Mouse (Mus musculus) heart, postnatal 10 days (tissue): ENCODE results near the gene Clptm1. TPM values are rescaled to one million over a fixed set of nuclear protein-coding genes. Genes with fewer than 3 reads are reported as not detected.

ENCODE experiments used
- DNase-seq, 2 experiments: peaks; one replicate each; pipeline ENCODE4 v3.0.0; 2021
- intact Hi-C: fragments of 180-260 bp; cut with DNase I; formaldehyde crosslinking; loops from one replicate; pipeline ENCODE4 v1.15.1; 2025
- total RNA-seq, 2 experiments: library from RNA; stranded (reverse); gene quantifications; 2 replicates each; pipeline ENCODE4 v1.2.3; 2021

Clptm1 gene
- total RNA-seq: 100 to 1,000 TPM in 1 of 2 experiments, 10 to 100 TPM in 1; 95.2 to 102 TPM

DNA sequence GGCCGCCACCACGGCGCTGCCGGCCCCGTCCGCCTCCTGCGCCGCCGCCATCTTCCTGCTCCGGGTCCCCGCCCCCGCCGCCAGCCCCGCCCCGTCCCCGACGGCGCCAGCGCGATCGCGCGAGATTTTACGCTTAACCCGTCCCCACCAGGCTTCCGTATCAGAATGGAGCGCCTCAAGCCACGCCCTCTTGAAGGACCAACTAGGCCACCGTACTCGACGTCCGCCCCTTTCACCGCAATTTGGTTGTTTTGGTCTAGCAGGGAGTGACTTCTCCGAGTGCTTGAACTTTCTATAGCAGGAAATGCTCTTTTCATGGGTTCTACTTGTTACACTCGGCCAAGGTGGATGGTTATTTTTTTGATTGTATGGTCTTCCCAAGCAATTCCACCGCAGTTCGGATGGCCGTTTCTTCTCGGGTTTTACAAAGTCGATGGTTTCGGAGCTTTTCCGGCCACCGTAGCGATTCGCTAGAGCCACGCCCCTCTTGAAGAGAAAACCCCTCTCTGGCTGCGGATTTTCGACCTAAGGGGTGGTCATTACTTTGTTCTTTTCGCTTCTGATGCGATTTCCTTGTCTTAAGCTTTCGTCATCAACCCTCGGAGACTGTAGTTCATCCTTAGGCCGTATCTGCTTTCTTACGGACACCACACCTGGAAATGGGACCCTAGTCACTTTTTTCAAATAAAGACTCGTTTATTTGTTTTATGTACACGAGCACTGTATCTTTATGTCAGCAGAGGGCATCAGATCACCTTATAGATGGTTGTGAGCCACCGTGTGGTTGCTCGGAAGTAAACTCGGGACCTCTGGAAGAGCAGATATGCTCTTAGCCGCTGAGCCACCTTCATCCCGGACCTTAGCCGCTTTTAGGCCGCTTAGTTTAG is at the start of gene Clptm1:
TSS of gene Clptm1 (minus strand) at position 79 of the 887 bp plus-strand sequence.
- peak; percentile 98 for DNase-seq
- intact Hi-C loops: no loop called here

DNA sequence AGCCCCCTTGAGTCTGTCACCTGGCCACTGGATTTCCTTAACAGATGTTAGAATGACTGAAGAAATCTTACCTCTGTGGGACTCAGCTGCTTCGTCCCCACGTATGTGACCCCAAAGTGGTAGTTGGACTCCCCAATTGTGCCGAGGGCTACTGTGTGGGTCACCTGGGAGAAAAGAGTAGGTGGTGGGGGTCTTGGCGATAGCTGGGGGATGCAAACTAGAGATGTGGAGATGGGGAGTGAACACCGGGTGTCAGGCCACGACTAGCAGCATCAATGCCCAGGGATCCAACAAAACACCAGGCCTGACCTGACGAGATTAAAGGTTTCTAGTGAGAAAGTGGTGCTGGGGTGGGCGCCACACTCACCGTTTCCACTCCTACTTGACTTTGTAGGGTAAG is 48.8 kb upstream of the Clptm1 start:
- intact Hi-C loops: loop anchor here (1.0 kb wide), 1 partner anchor 44 kb away; no protein-coding TSS in a partner anchor
- no peak for DNase-seq

DNA sequence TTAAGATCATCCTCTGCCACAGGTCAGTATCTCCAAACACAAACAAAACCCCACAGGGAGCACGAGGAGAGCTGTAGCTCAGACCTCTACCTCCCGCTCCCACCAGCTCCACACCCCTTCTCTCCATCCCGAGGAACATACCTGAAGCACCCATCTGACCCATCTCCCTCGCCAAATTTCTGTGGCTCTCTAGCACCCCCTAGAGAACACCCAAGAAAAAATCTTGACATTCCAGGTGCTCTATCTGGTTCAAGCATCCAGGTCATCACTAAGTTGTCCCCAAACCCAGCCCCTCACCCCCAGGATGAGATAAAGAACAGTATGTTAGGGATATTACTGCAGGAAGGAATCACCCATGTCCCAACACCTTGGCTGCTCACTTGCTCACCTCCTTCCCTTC is 48.4 kb upstream of the Clptm1 start:
- intact Hi-C loops: loop anchor here (1.0 kb wide), 1 partner anchor 44 kb away; no protein-coding TSS in a partner anchor
- peak in 1 of 2 experiments; percentile 48 for DNase-seq

DNA sequence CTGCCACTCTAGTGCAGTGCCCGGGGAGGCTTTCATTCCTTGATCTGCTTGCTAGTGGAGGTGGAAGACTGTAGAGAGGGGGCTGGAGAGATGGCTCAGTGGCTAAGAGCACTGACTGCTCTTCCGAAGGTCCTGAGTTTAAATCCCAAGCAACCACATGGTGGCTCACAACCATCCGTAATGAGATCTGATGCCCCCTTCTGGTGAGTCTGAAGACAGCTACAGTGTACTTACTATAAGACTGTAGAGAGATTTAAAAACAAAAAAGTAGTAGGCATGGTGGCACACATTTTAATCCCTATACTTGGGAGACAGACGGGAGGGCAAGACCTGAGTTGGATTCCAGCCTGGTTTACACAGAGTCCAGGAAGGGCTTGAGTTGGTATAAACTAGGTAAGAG is 47.6 kb upstream of the Clptm1 start:
- intact Hi-C loops: no loop called here
- DNase-seq: no peak

DNA sequence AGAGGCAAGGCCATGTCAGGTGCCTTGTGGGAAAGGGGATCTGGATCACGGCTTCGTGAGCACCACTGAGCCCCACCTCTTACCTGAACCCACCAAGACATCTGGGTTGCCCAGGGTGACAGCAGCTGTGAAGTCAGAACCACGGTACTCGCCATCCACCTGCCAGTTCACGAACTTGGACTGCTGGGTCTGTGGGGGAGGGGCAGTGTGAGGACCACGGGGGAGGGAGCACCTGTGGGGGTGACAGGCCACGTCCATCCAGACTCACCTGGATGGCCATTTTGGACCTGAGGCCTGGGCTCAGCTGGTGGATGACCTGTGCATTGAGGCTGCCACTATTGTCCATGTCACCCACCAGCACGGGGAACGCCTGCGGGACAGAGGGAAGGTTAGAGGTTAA is 45.8 kb upstream of the Clptm1 start:
- intact Hi-C loops: no loop called here
- no peak for DNase-seq

DNA sequence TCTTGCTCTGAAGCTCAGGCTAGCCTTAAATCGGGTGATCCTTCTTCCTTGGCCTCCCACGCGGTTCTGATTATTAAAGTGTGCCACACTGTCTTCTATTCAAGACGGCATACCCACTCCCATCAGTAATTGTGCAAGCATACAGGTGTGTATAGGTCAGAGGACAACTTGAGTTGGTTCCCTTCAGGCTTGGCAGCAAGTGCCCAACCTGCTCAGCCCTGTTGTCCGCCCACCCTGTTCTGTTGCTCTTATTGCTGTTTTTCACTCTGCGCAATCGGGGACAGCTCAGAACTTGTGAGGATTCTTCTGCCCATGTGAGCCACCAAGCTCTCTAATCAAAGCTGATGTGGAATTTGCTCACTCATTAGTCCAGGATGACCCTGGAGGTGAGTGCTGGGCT is 40.4 kb upstream of the Clptm1 start:
- intact Hi-C loops: no loop called here
- no peak for DNase-seq

DNA sequence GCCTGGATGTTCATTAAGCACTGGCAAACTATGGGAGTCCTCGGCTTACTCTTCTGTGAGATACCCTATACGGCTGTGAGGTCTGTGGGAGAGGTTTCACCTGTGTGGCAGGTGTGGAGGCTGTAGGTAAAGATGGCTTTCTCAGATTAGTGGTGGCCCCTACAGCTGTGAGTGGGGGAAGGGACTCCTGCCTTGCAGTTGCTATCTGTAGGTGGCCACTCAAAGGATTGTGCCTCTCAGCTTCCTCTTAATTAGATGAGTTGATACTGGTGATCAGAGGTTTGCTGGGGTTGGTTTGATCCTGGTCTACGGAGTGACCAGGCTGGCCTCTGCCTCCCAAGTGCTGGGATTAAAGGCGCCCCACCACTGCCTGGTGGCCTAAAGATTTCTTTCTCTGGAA is 39.6 kb upstream of the Clptm1 start:
- intact Hi-C loops: no loop called here
- DNase-seq: no peak

DNA sequence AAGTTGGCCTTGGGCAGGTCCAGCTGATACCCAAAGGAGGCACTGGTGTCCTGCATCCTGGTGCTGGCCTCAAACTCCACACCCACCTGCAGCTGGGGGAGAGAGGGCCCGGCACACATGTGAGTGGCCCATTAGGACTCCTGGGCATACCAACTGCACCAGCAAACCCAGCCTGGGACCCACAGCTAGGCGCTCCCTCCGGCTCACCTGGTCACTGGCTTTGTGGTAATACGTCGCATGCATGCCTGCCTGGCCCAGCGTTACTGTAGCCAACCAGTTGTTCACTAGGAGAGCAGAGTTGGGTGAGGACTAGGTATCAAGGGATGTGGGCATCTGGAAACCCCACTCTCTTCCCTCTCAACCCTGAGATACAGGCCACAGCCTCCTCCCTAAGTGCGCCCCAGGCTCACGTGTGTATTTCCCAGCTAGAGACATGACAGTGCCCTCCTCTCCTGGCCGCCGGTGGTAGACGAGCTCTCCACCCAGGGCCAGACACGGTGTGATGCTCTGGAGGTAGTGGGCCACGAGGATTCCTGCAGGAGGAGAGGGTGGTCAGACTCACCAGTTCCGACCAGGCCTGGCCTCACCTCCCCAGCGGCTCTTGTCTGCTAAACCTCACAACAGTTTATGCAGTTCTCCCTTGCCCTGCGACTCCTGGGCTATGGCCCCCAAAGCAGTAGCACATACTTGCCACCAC is 38.2 kb upstream of the Clptm1 start:
- no peak for DNase-seq
- intact Hi-C loops: no loop called here

DNA sequence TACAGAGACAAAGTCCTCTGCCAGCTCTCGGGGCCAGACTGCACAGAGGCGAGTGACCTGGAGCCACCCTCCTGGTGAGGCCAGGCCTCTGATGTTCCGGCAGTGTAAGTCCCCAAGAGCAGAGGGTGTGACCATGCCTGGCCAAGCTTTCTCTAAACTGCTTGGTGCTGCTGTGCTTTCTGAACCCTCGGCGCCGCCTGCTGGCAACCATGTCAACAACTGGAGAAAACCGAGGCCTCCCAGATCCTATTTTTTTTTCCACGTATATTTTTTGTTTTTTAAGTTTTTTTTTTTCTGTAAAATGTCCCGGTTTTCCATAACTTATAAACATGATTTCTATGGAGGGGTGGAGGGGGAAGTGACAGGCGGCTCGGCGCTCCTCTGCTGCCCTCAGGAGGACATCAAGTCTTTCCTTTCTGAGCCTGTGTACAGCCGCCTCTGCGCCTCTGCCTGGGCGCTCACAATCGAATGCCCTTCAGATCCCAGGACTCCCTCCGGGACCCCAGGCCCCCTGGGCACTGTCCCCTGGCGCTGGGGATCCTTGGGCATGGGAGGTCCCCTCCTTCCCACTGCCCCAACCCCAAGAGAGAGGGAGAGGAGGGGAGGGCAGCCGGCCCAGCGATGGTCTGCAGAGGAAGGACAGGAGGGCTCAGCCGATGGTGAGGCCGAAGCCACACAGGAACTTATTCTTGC is 36.4 kb upstream of the Clptm1 start:
- peak; percentile 85 to 89 for DNase-seq
- intact Hi-C loops: loop anchor here (1.0 kb wide), 1 partner anchor 32 kb away; no protein-coding TSS in a partner anchor

DNA sequence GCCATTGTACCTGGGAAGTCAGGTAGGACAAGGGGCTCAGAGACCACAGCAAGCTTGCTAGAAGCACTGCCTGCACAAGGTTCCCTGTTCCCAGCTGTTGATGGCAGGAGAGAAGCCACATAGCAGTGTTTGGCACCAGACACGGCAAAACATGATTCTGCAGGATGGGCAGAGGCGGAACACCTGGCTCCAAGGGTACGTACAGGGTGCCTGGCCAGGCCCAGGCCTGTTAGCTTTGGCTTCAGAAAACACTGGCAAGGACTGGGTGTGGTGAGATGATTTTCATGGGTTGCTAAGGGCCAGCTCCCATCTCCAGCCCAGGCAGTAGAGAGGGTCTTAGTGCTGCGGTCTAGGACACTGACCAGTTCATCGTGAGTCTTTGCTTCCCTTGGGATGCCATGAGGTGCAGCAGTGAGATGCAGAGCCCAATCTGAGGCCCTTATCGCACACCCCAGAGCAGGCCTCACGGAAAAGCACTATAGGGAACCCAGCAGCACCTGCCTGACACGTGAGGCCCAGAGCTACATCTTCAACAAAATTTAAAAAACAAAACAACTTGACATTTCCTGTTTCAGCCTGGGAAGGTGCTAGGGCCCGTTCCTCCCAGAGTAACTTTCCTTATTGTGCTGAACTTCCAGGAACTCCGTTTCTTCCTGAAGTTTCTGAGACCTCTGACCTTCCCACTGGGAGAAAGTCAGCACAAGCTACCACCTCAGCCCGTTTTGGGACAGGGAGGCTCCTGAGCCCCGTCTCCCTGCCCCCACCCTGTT is 35.7 kb upstream of the Clptm1 start:
- intact Hi-C loops: loop anchor here (1.0 kb wide), 1 partner anchor 31 kb away; no protein-coding TSS in a partner anchor
- no peak for DNase-seq

DNA sequence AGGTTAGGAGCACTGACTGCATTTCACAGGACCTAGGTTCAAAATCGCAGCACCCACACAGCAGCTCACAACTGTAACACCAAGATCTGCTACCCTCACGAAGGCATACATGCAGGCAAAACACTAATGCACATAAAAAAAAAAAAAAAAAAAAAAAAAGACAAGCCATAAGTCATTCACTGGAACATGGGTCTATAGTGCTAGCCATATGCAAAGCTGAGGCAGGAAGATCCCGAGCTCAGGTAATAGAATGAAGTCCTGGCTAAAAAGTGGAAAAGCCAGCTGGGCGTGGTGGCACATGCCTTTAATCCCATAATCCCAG is 35.0 kb upstream of the Clptm1 start:
- no peak for DNase-seq
- intact Hi-C loops: no loop called here

DNA sequence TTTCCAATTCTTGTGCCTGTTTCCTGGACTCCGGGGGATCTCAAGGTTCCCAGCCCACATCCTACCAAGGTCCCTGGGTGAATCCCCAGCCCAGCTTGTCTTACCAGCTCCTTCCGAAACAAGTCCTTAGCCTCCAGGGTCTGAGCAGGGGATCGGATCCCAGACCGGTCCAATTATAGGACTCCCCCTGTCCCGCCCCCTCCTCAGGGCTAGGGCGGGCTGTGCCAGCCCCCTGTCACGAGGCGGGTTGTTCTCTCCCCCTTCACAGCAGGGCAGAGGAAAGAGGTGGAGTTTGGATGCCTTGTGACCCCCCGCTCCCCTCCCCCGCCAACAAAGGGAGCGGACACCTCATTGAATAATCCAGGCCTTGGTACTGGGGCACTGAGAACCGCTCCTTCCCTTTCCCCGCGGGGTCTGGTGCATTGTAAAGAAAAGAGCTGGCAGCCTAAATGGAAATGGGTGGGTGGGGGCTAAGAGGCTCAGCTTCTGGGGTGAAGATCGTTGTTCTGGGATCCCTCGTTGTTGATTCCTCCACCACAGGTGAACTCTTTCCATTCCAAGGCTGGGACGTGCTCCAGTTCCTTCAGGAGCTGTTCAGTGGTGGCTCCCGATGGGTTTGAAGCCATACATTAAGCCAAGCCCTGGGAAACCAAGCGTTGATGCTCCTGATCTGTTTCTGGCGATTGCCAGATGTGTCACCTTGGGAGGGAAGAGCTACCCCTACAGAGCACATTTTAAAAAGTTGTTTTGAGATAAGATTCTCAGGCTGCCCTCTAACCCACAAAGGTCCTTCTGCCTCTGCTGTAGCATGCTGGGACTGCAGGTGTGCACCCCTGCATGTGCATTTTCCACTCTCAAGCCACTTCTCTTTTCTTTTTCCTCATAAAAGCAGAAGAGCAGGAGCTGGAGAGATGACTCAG is 34.3 kb upstream of the Clptm1 start, which contains the start of gene Apoe:
TSS of gene Apoe (minus strand) at position 282 of the 920 bp plus-strand sequence.
- intact Hi-C loops: no loop called here
- peak; percentile 72 to 74 for DNase-seq

DNA sequence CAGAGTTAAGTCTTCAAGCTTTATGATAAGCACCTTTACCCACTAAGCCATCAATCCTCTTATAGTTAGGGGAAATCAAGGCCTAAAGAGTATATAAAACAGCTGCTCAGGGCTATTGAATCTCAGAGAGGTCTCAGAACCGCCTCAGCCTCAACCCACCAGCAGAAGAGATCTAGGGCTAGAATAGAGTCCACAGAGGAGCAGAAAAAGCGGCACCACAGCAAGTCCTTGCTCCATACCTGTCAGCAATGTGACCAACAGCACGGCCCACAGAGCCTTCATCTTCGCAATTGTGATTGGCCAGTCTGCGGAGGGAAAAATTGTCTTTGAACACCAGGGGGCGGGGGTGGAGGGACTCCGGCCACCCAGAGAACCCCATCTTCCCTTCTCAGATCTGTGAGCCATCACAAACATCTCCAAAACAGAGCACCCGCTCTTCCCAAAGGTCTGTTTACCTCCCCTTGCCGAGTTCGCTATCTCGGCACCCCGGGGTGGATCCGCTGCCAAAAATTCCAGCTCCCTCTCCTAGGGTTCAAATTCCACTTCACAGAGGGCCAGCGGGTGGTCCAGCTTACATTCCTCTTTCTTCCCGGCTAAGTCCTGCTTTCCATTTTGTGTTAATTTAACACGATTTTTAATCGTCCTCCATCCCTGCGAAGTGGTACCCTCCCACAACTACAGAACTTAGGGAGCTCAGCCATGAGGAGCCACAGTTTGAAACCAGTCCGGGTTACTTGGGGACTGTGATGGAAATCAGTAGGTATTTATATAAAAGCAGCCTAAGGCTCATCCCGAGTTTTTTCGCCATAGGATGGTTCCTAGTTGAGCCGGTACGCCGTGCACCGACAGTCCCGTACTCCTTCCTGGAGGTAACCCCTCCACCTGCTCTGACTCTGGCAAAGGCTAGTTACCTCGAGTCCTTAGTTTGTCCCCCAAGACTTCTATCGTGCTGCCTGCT is 33.4 kb upstream of the Clptm1 start:
- intact Hi-C loops: no loop called here
- DNase-seq: no peak

DNA sequence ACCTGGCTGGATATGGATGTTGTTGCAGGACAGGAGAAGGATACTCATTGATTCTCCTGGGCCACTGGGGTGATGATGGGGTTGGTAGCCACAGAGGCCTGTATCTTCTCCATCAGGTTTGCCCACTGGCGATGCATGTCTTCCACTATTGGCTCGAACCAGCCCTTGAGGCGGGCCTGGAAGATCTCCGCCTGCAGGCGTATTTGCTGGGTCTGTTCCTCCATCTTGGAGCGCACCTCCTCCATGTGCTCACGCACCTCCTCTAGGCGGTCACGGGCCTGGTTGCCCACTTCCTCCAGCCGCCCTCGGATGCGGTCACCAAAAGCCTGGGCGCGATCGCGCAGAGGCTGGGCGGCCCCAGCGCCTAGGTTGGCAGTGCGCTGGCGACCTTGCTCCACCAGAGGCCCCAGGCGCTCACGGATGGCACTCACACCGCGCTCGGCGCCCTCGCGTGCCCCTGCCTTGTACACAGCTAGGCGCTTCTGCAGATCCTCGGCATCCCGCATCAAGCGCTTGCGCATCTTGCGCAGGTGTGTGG is 31.6 kb upstream of the Clptm1 start:
- no peak for DNase-seq
- intact Hi-C loops: no loop called here

DNA sequence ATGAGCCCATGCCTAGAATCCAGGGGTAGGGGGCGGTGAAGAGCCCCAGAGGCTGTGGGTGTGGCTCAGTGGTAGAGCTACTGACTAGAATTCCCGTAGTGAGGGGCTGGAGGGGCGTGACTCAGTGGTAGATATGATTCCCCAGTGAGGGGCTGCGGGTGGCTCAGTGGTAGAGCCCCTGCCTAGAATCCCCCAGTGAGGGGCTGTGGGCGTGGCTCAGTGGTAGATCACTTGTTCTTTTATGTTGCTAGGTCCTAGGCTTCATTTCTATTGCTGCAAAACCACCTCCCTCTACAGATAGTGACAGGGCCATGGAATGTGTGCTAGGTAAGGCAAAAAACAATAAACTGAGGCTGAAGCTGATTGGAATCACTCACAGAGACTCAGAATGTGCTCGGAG is 31.0 kb upstream of the Clptm1 start:
- intact Hi-C loops: no loop called here

DNA sequence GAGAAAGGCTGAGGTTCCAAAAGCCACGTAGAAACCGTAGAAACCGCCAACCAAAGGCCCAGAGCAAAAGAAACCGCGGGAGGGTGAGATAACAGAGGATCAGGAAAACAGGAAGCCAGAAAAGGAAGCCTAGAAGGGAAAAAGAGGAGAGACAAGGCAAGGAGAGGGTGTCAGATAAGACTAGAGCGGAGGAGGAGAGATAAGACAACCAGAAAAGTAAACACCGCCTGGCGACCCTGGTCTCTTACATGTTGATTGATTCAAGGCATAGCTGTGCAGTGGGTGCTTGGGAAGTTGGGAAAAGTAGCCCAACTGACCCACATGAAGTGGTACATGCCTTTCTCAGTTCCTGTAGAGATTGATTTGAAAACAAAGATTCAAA is 30.4 kb upstream of the Clptm1 start:
- intact Hi-C loops: no loop called here
- no peak for DNase-seq

More for the DNA sequence above, 31.0 kb upstream of the Clptm1 start:
- no peak for DNase-seq

DNA sequence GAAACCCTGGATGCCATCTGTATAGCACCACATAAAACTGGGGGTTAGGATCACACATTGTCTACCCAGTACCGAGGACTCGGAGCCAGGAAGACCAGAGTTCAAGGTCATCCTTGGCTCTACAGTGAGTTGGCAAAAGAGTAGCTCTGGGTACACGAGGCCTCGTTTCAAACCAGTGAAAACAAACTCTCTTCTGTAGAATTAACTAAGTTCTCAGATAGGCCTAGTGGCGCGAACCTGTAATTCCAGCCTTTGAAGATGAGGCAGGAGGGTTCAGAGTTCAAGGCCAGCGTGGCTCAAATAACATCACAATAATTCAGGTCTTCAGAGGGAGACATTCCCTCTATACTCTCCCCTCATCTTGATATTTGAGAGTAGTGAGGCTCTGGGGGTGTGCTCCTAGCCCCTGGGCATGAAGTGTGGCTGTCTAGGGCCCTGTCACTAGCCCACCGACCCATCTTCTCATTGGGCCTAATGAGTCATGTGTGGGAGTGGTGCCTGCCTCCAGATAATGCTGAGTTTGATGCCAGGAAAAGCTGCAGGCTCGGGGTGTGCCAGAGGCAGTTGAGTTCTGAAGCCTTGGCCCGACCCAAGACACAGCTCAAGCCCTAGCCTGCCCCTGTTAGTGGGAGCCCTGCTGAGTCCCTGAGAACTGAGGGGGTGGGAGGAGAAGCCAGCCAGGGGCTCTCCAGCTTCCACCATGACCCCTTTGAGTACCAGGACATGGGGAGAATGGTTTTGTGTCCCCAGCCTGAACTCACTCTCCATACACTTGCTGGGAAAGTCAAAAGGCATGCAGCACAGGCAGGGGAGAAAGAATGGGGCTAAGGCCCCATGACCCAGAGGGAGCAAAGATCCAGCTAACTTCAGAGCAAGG is 29.7 kb upstream of the Clptm1 start:
- intact Hi-C loops: no loop called here
- peak in 1 of 2 experiments; percentile 37 for DNase-seq
